Mouse (Mus musculus) adrenal gland, adult (tissue): ENCODE results near the gene Adam1a.
"Not testable (repeated sequence)": the region's sequence is repeated elsewhere in the genome, so short reads cannot be mapped to it uniquely, and the experiment has no call there.

ENCODE experiments used
- DNase-seq, 2 experiments: peaks; one replicate each; pipeline ENCODE4 v3.0.0; 2022 to 2023; ENCODE audit warnings: low spot score in 1 of 2; ENCODE audit not compliant: inconsistent age in 2 of 2

The Adam1a gene

DNA sequence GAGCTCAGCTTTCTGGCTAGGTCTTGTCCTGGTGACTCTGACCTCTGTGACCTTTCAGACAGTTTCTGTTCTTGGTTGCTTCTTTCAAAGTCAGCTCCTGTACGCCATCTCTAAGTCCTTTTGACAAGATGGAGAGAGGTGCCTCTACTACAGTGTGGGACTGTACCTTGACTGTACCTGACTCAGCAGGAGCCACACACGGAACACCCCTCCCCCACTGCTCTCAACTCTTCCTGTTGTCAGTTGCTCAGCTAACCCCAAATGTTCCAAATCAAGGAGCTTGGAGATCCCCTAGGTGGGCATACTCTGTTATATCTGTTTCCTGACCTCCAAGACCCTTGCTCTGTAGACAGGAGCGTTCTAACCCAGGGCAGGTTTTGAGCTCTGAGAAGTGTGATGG, 42.1 kb downstream of the Adam1a start, which contains the start of gene Adam1b:
TSS of gene Adam1b (minus strand) at position 205 of the 400 bp plus-strand sequence.
- DNase-seq: no peak

DNA sequence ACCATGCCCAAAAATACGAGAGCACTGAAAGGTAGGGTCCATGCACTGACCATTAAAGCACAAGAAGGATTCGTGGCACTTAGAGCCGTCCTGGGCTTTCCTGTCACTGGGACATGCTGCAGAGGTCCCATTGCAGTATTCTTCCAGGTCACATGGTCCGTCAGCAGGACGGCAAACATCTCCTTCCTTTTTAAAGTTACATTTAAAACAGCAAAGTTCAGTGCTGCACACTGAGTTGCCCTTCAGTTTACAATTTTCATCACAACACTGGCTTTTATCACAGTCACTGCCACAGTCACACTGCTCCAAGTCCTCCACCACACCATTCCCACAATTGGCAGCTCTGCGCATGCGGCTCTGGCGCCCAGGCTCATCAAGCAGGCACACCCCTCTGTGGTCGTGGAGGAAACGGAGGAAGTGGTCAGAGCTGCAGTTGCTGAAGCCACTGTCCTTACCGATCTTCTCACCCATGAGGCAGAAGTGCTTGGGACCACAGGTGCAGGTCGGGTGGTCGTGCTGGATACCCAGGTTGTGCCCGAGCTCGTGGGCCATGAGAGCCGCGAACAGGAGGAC, 43.8 kb downstream of the Adam1a start:
- DNase-seq: not testable (repeated sequence)

DNA sequence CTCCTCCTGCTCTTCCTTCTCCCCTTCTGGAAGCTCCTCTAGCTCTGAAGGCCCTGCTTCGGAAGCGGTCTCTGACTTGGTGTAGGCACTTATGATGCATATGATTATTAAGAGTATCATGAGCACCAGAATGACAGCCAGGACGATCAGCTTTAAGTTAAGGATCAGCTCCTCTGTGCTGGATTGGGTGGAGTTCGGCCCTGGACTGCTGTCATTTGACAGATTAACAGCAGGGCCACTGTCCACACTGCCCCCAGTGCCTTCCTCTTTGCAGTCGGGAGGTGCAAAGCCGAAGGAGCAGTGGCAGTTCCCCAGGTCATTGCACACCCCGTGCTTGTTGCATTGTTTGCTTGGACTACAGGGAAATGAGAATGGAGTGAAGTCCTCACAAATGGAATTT, 44.6 kb downstream of the Adam1a start:
- no peak for DNase-seq

GRCm38 (mm10) chr5:121493305-121493704, 52.0 kb downstream of the Adam1a start:
- DNase-seq: no peak

DNA sequence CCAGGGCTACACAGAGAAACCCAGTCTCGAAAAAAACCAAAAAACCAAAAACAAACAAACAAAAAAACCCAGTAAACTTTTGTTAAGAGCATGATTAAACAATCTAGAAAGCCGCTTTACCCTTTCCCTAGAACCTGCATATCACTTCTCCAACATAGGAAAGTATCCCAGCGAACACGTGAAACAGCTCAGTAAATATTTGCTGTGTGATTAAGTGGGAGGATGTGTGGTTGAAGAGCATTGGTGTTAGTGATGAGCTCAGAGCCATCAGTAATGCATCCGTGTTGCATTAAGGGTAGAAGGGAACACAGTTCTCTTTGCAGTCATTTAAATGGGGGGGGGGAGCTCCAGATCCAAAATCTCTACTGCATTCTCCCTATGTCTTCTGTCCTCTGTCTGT, 60.5 kb downstream of the Adam1a start:
- DNase-seq: no peak

GRCm38 (mm10) chr5:121477680-121478079, 67.6 kb downstream of the Adam1a start:
- peak in 1 of 2 experiments; percentile 85 for DNase-seq

- no peak for DNase-seq
Measured at GRCm38 (mm10) chr5:121476040-121476439, 69.2 kb downstream of the Adam1a start.

DNA sequence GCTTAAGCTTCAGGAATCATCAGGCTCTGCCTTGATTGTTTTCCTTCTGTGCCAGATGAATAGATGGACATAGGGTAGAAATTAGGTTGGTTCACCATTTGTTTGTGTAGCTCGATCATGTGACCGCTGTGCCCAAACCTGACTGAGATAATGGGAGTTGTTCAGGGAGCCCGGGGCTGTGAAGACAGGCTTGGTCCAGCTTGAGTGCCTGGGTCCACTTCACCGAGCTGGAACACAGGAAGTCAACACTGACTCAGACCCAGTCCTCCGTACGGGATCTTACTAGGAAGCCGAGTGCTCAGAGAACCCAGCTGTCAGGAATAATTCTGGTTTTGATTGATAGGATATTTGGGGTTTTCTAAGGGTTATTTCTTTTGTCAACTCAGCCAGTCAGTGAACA, 70.7 kb downstream of the Adam1a start:
- no peak for DNase-seq

DNA sequence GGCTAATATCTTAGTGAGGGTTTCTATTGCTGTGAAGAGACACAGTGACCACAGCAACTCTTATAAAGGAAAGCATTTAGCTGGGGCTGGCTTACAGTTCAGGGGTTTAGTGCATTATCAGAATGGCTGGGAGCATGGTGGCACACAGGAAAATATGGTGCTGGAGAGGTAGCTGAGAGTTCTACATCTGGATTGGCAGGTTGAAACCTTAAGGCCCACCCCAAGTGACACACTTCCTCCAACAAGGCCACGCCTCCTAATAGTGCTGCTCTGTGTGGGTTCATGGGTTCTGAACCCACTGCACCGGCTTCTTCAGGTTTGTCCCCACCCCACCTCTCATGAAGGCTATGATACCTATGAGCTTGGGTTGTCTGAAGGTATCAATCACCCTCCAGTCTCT, 72.9 kb downstream of the Adam1a start:
- DNase-seq: no peak

DNA sequence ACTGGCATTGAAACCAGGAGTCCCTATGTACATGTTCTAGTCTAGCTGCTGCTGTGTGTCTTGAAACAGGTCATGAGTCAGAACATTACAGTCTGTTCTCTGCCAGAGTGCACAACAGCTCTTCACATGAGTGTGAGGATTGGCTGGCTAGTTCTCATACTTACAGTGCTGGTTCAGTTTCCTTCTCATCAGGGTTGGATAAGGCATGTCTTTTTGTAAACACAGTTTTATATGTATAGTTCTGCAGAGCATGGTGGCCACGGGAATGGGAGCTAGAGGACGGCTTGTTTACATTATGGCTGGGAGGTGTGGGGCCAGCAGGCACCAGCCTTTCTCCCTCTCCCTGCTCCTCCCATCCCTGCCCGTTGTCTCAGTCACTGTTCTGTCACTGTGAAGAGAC, 75.7 kb downstream of the Adam1a start:
- peak in 1 of 2 experiments; percentile 25 for DNase-seq
